Mouse (Mus musculus) spleen, embryonic (tissue): Measurements from ENCODE around the gene Slc27a4.

Source experiments
- CTCF ChIA-PET: fragments of 350-600 bp; sonication (Branson Sonifier 250); formaldehyde crosslinking; loops from one replicate; lab custom pipeline; 2022; lab: Charles Lee

The Slc27a4 gene

DNA sequence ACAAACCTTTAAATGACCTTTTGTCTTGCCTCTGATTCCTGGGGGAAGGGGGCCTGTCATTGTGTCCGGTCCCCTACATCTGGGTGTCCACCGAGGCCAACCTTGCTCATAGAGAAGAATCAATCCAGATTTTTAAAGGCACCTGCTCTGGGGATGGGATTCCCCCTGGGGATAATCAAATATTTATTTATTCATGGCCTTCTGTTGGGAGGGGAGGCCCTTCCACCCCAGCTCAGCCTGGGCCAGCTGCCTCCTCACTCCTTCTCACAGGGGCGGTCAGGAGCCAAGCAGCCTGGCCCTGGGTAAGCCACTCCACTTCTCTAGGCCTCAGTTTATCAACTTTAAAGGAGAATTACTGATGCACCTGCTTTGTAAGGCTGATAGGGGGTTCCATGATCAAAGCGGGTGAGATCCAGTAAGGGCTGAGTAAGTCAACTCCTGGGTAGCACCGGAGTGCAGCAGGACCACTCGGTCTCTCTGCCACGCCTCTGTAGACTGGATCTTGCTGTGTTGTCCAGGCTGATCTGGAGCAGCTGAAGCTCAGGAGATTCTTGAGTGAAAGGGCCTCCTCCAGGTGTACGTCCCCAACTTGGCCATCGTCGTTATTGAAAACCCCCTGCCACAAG is 53.3 kb downstream of the Slc27a4 start:
- CTCF ChIA-PET, result no interaction called here

DNA sequence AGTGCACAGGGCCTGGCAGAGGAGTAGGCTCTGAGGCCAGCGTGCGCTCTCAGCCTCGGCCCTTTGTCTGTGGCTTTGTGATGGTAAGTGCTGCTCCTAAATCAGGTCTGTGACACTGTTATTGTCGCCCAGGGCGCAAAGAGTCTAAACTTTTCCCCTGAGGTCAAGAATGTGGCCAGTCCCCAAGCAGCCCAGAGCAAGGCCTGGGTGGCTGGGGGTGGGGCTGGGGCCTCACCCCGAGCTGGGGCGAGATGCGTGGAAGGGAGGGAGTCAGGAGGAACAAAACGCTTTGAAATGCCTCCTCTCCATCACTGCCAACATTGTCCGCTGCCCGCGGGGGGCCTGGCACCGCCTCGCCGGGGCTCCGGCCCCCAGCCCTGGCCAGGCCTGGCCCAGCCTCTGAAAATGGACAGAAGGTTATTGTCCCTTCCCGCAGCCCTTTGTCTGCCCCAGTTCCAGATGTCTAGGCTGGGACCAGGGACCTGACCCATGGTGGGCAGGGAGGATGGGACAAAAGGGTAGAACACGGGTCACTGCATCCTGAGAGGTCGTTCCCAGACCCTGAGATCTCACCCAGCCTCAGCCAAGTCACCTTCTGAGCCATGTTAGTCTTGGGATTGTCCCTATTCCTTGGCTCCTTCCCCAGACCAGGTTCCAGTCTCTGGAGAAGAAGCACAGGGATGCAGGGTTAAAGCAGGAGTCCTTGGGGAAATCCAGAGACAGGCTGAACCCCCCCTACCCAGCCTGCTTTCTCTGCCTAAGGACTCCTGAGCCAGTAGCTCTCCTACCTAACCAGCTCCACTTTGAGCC is 54.2 kb downstream of the Slc27a4 start:
- CTCF ChIA-PET, result no interaction called here

DNA sequence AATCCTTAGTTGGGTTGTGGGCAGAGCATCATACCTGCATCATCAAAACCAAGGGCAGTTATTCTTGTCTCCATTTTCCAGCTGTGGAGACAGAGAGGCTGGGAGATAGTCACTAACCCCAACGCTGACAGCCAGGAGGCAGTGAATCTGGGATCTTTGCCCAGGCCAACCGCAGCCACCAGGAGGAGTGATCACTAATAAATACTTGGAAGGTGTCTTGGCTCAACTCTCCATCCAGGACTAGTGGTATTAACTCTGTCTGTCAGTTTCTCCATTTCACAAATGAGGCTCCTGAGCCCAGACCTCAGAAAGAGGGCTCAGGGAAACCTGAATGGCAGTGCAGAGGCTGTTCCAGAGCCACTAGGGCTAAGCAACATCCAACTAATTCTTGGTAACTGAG is 54.9 kb downstream of the Slc27a4 start:
- CTCF ChIA-PET, result no interaction called here

DNA sequence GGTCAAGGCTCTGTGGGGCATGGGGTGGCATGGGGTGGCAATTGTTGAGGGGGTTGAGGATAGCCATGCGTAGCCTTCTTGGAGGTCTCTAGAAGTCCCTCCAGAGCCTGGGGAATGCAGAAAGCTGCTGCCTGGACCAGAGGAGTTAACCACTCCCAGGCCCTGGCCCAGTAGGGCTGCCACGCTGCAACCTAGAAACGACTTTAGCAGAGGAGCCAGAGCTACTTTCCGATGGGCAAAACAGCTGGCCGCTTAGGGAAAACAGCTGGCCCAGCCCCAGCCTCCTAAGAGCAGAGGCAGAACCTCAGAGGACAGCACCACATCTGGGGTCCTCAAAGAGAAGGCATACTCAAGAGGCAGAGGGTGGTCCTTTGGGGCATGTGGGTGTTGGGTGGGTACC is 55.5 kb downstream of the Slc27a4 start:
- CTCF ChIA-PET, result no interaction called here

DNA sequence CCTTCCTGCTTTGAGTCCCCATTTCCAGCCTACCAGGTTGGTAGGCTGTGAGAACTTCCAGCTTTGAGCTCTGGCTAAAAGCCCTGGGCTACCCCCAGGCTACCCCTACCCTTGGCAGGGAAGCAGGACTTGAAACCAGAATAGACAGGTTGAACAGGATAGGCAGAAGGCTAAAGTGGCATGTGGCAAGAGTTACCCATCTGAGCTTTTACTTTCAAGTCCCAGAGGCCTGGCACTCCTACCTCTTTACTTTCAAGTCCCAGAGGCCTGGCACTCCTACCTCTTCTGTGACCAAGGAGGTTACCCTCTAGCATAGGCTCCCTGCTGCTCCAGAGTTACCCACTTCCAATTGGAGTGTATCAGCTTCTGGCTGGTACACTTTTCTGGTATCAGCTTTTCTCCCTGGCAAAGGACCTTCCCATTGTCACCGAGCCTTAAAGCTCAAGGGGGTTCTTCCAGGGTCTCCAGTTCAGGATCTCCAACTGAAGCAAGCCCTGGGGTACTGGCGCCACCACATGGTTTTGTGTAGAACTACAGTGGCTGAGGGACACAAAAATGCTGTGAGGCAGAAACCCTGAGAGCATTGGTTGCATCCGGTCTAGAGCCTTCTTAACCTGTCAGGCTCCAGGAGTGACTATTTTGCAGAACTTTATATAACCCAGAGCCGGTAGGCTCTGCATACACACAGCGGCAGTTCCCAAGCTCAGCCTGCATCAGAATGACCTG is 56.5 kb downstream of the Slc27a4 start:
- CTCF ChIA-PET, result no interaction called here

DNA sequence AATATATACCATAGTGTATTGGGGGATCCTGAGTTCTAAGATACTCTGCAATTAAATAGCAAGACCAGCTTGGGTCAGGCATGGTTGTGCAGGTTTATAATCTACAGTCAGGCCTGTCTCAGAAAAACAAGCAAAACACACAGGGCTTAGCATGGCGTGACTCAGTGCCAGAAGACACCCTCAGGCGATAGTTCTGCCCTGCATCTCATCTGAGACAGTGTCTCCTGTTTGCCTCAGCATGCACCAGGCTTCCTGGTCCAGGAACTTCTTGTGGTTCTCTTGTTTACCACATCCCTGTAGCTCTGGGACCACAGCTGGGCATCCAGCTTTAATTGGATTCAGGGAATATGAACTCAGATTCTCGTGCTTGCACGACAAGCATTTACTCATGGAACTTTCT is 62.7 kb downstream of the Slc27a4 start:
- CTCF ChIA-PET, result no interaction called here
